Mouse (Mus musculus): ENCODE data around the gene Ndufb2.

Gene Ndufb2

DNA sequence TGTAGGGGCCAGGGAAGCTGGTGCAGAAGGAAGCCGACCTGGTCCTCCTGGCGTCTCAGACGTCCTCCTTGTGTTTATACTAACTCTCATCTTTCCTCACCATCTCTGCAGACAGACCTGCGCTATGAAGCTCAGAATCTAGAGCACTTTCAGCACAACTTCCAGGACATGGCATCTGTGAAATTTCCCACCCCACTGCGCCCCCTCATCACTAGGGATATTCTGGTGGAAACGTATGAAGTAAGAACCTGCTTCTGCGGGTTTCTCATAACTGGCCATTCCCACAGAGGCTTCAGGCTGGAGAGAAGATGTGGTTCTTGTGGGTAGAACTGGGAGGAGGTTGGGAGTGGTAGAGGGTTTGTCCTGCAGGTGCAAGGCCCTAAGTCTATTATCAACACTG, 12.8 kb upstream of the Ndufb2 start:
- no peak for DNase-seq (ENCODE audit: extremely low read depth, low read depth, low spot score)

DNA sequence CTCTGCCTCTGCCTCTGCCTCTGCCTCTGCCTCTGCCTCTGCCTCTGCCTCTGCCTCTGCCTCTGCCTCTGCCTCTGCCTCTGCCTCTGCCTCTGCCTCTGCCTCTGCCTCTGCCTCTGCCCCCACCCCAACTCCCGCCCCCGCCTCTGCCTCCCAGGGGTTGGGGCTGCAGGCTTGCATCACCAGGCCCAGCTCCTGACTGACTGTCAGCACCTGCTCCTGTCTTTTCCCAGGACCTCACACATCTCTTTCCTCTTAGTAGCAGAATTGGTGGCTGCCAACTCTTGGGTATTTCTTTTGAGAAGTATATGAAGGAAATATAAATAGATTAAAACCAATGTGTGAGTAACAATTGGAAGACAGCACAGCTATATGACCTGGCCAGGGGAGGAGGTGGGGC, 11.8 kb upstream of the Ndufb2 start:
- no peak for DNase-seq (ENCODE audit: extremely low read depth, low read depth, low spot score)

DNA sequence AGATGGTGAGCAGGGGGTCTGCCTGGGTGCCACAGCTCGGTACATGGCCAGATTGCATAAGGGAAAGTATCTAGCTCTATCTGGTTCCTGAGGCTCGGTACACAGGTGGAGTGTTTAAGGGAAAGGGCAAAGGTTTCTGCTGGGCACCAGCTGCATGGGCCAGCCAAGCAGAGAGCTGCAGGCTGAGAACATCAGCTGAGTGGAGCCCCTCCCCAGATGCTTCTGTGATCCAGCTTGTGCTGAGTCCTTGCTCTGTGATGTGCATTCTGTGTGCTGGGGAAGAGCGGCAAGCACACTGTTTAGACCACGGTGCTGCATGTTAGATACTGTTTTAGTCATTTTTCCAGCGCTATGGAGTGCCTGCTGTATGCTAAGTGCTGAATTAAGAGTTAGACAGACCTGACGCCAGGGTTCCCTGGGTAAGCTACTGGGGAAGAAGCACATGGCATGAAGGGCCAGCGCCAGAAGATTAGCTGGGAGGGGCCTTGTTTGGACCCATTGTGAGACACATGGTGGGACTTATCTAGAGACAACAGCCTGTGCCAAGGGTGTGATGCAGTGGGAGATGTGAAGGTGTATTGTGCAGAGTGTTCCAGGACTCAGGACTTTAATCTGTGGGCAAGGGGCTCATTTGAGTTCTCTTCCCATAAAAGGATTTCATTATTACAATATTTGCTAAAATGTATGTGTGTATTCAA, 11.1 kb upstream of the Ndufb2 start:
- DNase-seq (ENCODE audit: extremely low read depth, low read depth, low spot score): no peak

DNA sequence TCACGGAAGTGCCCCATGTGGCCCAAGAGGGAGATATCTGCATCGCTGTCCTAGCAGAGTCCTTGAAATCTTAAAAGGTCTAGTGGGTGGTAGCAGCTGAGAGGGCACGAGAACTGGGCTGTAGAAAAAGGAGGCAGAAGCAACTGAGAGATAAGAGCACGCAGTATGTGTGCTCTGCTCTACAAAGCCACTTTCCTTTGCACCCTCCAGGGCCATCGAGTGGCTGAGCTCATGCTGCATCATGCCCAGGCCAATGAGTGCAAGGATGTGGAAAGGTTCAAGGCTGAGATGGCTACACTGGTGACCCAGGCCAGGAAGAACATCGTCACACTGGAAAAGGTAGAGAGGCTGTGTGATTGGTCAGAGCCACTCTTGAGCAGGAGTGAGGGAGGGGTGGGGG, 6.9 kb upstream of the Ndufb2 start, which contains the start of gene Gm42420:
Gene Gm42420 (plus strand): TSS at position 237 of the 400 bp plus-strand sequence.
- DNase-seq (ENCODE audit: extremely low read depth, low read depth, low spot score): no peak

DNA sequence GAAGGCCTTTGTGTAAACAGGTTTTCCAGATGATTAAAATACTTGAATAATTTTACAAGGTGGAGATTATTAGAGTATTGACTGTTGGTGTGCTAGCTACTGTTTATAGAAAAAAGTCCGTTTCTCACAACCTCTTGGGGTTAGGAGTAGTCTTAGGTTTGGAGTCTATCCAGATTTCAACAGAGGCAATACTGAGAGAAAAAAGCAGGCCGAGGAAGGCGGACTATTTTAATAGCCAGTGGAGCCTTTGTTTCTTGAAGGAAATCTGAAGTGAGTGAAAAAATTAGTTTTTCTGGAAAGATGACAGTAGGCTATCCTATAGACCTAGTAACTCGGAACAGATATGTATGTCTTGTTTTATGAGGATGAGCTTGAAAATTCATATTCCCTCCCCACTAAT, 893 bp upstream of the Ndufb2 start:
- no peak for DNase-seq (ENCODE audit: extremely low read depth, low read depth, low spot score)

DNA sequence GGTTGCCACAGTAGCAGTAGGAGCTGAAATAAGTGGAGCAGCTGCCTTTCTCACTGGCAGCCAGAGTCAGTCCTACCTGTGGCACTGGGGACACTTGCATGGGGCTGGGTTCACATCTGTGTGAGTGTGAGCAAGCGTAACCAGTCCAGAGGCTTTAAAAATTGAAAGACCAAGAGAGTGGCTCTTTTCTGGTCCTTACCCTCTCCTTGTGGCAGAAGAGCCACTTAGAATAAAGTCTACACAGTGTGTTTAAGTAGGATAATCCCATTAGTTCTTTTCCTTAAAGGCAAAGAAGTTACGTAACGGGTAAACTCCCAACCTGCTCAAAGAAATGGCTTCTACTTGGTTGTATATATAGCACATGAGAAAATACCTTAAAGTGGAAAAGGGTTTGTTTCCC, 8.5 kb downstream of the Ndufb2 start:
- no peak for DNase-seq (ENCODE audit: extremely low read depth, low read depth, low spot score)

DNA sequence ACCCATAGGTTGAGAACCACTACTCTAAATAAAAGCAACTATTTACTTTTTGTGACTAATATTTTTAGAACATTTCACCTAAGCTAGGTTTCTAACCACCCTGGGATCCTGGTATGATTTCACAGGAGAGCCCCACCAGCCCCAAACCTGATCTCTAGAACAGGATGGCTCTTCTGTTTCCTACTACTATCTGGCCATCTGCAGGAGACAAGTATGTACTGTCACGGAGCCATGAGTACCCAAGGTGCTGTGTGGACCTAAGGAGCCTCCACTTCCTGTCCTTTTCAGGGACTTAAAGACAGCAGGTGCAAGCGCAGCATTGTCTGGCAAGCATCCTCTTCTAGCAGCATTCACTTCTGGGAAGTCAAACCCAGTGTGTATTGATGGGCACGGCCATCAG, 9.5 kb downstream of the Ndufb2 start:
- DNase-seq (ENCODE audit: extremely low read depth, low read depth, low spot score): no peak

DNA sequence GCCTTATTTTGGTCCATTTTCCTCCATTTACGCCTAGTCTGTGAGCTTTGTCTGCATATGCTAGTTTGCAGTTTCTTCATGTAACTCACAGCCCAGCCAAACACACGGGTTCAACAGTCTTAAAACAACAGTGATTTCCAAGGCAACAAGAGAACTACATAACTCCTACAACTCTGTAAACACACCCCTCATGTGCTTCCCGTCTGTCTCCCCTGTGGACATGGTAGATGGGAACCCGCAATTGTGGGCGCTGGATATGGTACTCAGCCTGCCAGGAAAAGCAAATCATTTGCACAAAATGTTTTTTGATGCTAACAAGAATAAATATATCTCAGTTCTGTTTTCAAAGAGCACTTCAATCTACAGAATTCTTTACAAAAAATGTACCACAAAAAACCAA, 12.2 kb downstream of the Ndufb2 start:
- no peak for DNase-seq (ENCODE audit: extremely low read depth, low read depth, low spot score)

DNA sequence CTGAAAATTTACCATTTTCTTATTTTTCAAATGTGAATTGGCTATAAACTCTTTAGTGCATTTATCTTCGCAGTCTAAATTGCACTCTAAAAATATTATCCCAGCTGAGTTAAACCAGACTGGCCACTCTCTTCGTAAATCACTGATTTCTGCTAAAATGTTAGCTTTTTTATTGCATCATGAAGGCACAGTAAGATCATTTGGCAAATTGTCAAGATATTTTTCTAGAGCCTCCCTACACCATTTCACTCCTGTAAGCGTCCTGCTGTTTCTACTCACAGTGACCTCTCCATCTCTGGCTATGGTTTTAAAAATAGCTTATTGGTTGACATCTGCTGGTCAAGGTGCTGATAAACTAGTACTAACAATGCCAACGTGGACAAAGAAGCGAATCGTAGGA, 13.7 kb downstream of the Ndufb2 start:
- no peak for DNase-seq (ENCODE audit: extremely low read depth, low read depth, low spot score)

DNA sequence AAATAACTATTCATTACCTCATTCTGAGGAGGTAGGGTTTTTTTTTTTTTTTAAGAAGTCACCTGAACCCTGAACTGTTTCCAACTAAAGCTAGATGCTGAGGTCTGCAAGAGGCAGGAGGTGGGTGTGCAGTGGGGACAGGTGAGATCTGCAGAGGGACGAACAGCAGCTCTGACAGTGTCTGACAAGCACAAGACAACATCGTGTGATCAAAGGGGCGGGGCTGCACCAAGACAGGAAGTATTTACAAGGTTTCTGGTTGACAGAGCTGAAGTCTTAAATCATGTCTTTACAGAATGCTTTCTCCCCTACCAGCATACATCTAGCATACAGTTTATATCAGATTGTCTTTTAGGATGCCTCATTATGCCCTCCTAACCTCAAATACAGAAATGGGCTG, 14.5 kb downstream of the Ndufb2 start:
- no peak for DNase-seq (ENCODE audit: extremely low read depth, low read depth, low spot score)

DNA sequence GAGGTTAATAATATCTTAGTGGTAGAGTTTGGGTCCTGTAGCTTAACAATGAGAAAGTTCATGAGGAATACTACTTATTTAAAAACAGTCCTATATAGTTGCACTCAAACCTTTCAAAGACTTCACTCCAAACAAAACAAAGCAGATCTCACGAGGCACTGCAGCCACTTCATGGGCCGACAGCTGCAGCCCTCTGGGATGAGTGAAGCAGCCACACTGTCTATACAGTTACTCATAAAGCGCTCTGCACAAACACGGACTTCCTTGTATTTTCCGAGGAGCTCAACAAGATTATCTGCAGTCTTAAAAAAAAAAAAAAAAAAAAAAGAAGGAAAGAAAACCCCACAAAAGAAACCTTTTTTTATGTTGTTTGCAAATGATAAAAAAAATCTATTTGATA, 15.0 kb downstream of the Ndufb2 start:
- no peak for DNase-seq (ENCODE audit: extremely low read depth, low read depth, low spot score)

DNA sequence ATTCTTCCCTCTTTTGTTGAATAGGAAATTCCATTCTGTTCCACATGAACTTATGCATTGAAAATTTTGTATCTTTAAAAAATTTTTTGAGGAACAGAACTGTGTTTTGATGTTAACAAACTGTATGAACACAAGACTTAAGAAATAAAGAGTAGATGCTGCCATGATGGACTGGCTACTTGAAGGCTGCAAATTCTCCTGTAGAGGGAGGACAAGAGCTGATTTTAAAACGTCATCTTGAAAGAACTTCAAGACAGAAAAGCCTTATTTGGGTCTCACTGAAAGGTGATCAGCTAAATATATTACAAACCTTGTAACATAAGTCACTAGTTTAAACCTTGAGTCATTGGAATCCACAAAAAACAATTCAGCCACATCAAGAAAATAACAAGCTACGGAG, 17.8 kb downstream of the Ndufb2 start:
- DNase-seq (ENCODE audit: extremely low read depth, low read depth, low spot score): no peak

DNA sequence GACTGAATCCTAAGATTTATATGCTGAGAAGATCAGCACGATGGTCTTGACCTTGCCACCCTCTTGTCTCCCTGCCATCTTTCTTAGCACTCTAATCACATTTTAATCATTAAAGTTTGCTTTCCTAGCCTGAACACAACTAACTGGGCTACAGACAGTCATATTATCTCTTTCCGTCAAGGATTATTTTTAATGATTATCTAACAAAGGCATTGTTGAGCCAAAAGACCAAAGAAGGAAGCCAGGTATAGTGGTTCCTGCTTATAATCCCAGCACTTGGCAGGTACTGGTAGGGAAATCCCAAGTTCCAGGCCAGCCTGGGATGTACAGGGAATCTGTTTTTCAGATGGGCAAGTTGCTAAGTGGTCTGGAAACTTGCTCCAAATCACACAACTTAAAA, 18.9 kb downstream of the Ndufb2 start:
- DNase-seq (ENCODE audit: extremely low read depth, low read depth, low spot score): no peak
